Mouse (Mus musculus) erythroblast, embryonic 14.5 days (primary cell): ENCODE data around the gene Fbxl18.

Experiments
- GATA1 ChIP-seq: IDR thresholded peaks from 2 replicates; pipeline ENCODE4 v1.6.1; 2012; ENCODE audit warnings: low read length, inconsistent platforms, mixed read lengths
- TAL1 ChIP-seq: IDR thresholded peaks from 3 replicates; pipeline ENCODE4 v1.6.1; 2012; ENCODE audit warnings: low read length, inconsistent platforms, mixed read lengths

DNA sequence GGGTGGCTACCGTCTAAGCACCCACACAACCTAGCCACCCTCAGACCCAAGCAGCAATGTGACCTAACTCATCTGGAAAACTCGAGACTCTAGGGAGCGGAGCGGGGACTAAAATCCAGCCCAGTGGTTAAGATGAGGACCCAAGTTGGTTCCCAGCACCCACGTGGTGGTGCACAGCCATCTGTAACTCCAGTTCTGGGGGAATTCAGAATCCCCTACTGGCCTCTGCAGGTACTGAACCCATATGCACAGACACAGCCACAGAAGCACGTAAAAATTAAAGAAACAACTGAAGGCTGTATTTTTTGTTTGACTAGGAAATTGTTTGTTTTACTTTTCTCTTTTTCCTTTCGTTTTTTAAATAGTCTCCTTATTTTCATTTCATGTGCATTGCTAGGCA, 21.5 kb downstream of the Fbxl18 start:
- TF ChIP-seq TAL1 (no peak), GATA1 (no peak)
